Mouse (Mus musculus) heart, postnatal 4 days (tissue): ENCODE data around the gene Dhrs11. TPM values are rescaled to one million over a fixed set of nuclear protein-coding genes. Genes with fewer than 3 reads are reported as not detected.
A peak's percentile ranks its signal among the peaks of the same experiment; 100 is the strongest.

Experiments used
- DNase-seq: peaks from one replicate; pipeline ENCODE4 v3.0.0; 2021
- total RNA-seq, 2 experiments: library from RNA; stranded (reverse); gene quantifications; 2 replicates each; pipeline ENCODE4 v1.2.3; 2021

Dhrs11 gene
- total RNA-seq, 2 experiments from 2014 or later = 78.8 to 81.5 TPM

DNA sequence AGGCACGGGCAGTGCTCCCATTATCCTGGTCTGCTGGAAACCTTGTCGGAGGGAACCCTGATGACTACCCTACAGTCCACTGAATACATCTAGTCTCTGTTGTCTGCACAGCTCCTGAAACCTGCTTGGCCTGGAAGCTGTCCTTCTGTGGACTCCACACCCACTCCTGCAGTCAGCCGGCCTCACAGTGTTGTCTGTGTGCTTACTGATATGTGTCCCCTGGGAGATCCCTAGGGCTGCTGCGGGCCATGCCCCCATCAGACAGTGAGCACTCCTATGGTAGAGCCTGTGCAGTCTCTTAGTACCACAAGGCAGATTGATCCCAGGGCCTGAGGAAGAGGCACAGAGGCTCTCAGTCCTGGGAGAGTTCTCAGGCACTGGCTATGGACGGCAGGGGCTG is 6.3 kb downstream of the Dhrs11 start:
- no peak for DNase-seq

DNA sequence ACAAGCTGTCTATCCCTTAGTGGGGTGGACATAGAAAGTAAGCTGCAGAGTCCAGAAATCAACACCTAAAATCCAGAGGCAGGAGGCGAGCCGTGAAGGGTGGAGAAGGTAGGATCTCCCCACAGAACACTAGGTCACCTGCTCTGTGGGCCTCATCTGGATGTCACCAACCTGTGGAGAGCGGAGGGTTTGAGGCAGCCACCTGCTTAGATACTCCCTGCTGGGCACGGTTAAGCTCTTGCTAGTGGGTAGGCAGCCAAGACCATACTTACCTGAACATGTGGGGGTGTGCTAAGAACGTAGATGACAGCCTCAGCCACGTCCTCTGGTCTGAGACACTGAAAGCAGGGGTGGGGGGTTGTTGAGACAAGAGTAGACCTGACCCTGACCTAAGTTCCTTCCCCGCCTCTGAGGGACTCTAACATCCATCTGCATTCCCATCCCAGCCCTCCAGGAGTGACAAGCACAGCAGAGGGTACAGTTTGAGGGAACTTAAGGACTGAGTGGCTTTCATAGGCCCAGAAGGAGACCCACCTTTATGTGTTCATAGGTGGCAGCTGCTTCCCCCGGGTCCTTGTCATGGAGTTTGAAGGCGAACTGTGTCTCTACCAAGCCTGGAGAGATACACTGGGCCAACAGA is 7.5 kb downstream of the Dhrs11 start:
- DNase-seq = no peak

DNA sequence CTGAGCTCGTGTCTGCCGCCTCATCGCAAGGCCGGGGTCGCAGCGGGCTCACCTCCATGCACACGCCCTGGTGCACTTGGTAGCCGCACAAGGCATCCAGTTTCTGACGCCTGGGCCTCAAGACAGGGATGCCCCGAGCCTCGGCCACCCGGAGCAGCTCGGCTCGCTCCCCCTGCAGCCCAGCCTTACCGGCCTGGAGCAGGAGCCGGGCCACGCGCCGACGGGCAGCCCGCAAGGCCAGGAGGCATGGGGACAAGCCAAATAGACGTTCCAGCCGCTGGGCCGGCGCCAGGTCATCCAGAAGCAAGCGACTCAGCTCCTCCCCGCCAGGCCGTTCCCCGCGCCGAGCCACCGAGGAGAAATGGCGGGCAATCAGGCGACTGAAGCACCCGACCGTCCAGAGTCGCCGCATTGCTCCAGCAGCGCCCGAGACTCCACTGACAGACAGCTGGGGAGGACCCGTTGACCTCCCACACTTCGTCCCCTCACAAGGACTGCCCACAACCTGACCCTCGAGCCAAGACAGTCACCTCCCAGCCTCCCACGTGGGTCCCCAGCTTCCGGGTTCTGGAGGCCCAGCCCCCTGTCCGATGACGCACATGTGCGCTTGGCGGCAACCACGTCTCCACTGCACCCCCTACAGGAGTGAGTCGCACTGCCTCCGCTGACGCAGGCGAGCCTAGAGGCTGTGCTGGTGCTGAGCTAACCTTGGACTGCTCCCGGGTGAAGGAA is 9.7 kb downstream of the Dhrs11 start, which contains the start of gene Mrm1:
Mrm1 (minus strand) TSS at position 555 of the 732 bp plus-strand sequence.
- peak; percentile 97 for DNase-seq

DNA sequence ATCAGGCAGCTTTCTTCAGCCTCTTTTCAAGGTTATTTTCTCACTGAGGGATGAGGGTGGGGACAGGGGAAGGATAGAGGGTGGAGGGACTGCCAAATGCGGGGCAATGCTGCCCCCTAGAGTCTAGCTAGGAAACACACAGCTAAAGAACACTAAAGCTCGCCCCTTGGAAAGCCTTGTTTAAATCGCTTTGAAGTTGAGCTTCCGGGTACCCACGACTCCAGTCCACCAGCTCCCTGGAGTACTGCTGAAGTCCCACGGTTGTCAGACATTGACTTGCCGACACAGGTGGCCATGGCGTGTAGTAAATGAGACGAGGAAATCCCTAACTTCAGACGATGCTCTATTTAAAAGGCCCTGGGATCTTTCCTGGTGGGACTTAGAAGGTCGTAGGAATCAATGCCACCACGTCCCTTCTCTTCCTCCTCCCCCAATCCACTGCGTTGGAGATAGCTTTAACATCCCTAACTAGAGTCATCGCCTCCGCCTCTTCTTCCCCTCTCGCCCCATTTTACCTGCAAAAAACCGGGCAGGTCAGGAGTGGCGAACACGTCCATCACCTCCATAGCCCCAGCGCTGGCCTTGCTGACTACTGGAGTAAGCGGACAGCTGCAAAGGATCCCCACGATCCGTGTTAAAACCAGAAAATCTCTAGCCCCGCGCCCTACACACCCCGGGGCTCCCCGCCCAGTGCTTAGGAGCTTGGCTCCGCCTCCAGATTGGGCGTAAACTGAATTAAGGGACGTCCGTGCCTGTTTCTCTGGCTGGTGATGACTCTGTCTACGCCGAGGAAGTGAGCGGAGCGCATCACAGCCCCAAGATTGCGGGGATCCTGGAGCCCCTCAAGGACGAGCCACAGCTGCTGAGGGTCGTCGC is 10.5 kb downstream of the Dhrs11 start:
- DNase-seq = peak; percentile 80

DNA sequence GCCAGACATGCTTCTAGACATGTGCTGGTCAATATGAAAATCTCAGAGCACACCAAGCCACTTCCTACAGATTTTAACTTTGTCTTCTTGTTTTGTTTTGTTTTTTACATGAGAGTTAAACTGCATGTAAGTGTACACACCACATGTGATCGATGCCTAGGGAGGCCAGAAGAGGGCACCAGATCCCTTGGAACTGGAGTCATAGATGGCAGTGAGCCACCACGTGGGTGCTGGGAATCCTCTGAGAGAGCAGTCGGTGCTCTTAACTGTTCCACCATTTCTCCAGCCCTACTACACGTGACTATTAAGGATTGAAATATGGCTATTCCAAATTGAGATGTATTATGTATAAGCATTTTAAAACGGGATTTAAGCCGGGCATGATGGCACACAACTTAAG is 11.4 kb downstream of the Dhrs11 start:
- peak; percentile 42 for DNase-seq

DNA sequence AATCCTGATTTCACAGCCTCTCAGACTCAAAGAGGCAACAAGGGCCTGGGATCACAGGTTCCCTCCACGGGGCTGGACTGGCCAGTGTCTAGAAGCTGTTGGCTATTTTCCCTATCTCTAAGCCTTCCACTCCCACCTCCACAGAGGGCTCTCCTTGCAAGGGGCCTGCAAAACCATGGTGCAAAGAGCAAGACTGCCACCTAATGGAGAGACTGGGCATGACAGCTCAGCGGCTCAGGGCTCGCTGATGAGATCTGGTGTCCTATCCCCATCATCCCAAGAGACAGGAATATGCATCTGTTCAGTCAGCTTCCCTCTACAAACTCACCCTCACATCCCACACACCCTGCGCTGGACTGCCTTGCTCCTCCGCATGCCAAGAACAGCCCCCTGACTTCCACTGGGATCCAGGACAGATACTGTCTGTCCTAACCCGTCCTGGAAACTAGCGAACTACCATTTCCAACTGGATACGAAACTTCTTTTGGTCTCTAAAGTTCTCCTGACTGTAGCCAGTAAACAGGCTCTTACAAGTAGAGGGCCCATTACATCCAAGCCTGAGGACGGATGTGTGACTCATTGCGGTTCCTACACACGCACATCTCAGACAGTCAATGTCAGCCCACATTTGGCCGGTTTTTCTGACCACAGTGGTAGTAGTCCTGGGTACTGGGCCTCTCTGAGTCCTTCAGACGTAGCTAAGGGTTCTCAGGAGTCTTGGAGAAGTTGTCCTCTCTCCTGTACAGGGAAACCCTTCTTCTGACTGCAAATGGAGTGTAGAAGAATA is 14.9 kb downstream of the Dhrs11 start:
- DNase-seq = peak; percentile 85

DNA sequence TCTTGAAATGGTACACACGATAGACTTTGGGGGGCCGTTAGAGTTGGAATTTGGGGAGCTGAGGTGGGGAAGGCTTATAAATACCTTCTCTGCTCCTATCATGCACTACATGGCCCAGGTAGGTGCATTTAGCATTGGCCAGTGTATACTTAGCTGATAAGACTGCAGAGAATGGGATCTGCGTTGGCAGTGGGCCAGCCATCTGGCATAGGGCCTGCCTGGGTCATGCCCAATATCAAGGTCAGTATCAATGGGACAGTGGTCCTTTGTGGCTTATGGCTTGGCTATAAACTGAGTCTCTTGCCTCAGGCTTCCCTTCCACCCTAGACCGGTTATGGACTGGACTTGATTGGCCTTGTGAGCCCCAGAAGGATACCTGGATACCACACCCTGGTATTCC is 24.4 kb downstream of the Dhrs11 start:
- DNase-seq = no peak

DNA sequence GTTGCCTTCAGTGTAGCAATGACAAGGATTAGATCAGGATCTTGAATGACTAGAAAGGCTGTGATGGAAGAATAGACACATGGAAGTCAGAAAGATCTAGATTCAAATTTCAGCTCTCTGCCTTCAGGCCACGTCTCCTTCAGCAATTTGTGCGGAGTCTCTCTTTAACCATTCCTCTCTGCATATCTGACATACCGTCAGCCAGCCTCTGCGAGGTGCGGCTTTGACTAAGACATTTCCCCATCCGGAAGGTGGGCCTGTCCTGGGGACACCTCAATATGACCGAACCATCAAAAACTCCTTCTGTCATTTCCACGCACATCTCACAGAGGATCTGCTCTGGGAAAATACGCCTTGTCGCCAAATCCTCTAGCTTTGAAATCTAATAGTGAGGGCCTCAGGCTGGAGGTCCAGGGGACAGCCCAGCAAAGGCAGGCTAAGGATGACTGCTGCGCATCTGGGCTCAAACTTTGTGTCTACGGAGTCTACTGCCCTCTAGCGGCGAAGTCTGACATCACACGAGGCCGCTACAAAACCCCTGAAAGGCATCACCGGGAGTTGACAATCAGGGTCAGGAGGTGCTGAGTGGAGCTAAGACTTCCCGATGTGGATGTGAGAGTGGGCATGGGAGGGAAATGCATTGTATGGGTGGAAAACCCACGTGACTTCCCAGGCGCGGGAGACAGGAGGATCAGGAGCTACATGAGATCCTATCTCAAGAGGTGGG is 31.0 kb downstream of the Dhrs11 start:
- peak; percentile 84 for DNase-seq

DNA sequence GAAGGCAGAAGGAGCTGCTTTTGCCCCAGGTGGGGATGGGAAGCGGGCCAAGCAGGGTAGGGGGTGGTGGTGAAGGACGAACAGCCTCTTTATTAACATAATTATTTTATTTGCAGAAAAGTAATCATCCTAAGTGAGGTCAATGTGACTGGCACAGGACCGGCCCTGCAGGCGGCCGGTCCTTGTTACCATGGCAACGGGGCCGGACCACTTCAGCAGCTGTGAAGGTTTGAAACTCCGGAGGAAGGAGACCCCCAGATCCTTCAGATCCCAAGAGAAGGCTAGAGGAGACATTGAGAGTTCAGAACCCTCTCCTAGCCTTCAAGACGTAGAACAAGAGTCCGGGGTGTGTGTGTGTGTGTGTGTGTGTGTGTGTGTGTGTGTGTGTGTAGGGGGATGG is 31.8 kb downstream of the Dhrs11 start:
- no peak for DNase-seq

DNA sequence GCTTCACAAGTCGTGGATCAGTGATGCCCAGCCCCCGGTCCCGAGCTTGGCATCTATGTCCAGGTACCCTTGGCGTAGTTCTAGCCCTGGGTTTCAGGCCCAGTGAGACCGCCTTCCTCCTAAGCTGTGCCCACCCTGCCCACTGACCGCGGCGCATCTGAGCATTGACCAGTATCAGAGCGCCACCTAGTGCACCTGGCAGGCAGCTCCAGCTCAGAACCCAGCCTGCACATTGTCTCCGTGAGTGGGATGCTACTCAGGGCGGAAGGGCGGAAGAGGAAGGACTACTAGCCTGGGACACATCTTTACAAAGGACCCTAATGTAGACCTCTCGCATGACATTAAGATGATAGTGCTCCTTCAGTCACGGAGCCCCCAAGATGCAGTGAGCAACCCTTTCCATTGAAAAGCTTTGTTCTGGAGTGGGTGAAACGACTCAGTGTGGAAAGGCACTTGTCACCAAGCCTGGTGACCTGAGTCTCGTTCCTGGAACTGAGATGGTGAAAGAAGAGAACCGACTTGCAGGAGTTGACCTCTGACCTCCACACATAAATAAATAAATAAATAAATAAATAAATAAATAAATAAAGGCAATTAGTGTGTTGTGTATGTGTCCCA is 34.2 kb downstream of the Dhrs11 start:
- peak; percentile 81 for DNase-seq

DNA sequence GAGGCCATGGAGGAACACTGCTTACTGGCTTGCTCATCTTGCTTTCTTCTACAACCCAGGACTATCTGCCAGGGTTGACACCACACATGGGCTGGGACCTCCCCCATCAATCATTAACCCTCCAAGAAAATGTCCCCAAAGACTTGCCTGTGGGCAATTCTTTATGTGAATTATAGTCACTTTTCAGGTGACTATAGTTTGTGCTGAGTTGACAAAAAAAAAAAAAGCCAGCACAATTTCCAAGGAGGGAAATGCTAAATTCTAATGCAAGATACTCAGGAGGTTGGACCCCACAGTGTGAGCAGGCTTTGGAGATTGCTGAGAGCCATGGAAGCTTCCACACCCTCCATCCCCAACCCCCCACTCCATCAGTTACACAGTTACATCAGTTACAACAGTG is 35.2 kb downstream of the Dhrs11 start:
- DNase-seq = no peak

DNA sequence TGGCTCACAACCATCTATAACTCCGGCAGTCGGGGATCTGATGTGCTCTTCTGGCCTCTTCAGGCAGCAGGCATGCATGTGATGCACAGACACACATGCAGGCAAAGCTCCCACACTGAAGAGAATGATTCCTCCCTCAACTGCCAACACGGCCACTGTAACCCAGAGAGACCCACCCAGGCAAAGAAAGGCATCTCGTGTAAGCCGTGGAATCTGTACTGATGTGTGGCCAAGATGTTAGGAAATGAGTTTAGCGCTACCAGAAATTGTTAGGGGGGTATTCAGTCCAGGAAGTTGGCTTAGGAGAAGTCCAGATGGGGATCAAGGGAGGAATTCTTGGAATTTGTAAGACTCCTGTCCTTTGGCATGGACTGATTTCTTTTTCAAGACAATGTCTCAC is 38.4 kb downstream of the Dhrs11 start:
- DNase-seq = no peak

DNA sequence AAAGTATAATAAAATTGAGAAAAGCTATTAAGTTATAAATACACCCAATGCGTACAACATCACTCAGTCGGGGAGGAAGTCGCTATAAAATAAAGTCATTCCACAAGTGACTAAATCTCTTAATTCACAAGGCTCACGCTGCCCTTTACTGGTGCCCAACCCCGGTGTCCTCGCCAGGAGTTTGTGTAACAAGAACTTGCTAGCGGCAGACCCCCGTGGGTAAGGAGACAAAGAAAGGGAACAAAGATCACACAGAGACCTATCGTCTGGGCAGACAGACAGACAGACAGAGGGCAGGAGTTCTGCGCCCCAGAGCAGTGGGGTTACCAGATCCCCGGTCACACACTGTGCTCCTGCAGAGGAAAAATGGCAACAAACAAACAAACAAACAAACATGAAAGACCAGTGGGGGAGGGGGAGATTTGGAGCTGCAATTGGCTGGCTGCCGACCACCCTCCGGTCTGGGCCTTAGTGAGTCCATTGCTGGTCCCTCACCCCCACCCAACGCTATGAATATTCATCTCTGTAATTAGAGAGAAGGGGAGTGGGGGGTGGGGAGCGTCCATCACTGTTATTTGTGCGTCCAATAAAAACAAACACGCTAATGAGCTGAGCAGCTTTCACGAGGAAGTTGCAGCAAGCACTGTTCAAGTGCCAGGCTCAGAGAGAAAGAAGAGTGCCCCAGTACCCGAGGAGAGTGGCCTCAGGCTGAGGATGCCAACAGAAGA is 48.5 kb downstream of the Dhrs11 start:
- no peak for DNase-seq

DNA sequence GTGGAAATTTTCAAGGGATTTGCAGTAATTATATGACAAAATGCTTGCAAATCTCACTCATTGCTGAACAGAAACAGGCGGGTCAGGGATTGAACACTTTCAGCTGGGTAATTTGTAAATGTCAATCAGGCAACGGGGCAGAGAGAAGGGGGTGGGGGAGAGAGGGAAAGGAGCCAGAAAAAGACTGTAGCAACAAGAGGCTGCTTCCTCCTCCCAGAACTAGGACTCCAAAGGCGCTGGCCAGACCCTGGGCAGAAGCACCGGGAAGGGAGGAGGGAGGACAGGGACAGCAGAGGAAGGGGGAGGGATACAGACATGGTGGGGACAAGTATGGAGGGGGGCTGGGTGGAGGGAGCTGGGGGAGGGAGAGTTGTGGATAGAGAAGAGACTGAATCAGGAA is 53.2 kb downstream of the Dhrs11 start:
- no peak for DNase-seq

DNA sequence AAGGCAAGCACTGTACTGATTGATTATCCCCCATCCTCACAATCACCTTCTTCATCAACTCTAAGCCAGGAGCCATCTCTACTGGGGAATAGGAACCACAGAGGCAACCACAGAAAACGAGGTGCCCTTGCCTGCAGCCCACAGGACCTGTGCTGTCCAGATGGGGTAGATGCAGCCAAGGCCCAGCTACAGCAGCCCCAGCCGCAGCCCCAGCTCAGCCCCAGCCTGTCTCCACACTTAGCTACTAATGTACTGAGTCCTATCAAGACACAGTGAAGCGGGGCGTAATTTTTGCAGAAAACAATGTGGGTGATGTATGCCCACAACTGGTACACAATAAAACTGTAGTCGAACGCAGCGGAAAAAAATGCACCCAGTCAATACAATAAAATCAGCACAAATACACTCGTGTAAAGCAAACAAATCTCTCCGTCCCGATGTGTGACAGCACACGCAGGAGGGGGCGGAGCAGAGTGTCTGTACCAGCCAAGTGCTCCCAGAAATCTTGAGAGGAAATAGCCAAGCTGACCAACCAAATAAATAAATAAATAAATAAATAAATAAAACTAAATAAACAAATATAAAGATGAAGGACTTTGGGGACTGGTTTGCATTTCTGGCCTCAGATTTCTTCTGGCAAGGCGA is 53.8 kb downstream of the Dhrs11 start:
- DNase-seq = no peak

Other genes with a start within 250 kb of the Dhrs11 start
- gene Mrm1, start 9.5 kb downstream of the Dhrs11 start, total RNA-seq = 10 to 100 TPM; 11.9 to 12.8 TPM
- gene Ggnbp2, start 41.8 kb upstream of the Dhrs11 start, total RNA-seq = 10 to 100 TPM; 55.5 to 64.4 TPM
- gene Myo19, start 51.2 kb upstream of the Dhrs11 start, total RNA-seq = 10 to 100 TPM; 13.7 to 15.4 TPM
- gene Pigw, start 51.3 kb upstream of the Dhrs11 start, total RNA-seq = 1 to 10 TPM; 6.4 to 7.8 TPM
- 10 to 100 TPM; 13.4 to 13.7 TPM for gene Znhit3, start 87.4 kb upstream of the Dhrs11 start, total RNA-seq
- 10 to 100 TPM; 21.1 to 21.5 TPM for gene Car4, start 128.8 kb upstream of the Dhrs11 start, total RNA-seq